Mouse (Mus musculus) MEL (cell line): Measurements from ENCODE around the gene Asic3. TPM values are rescaled to one million over a fixed set of nuclear protein-coding genes. Genes with fewer than 3 reads are reported as not detected.

Source experiments
- DNase-seq: peaks from one replicate; pipeline ENCODE4 v3.0.0; 2011; ENCODE audit warnings: low read depth, low spot score
- H3K27ac ChIP-seq: 2 replicates; pipeline ENCODE4 v1.5.1; 2012; ENCODE audit warnings: low read depth, mild to moderate bottlenecking, control low read depth, low read length, moderate library complexity; ENCODE audit not compliant: control insufficient read depth
- H3K27me3 ChIP-seq, 2 experiments: fragments of 150-350 bp in 1 of 2; sonication (generic) in 1 of 2; 2 replicates each; pipeline ENCODE4 v1.6.1; 2012; ENCODE audit warnings: low read length in 2 of 2, mild to moderate bottlenecking in 2 of 2, improper control_type of control experiment in 1 of 2, moderate library complexity in 1 of 2; ENCODE audit not compliant: insufficient read depth in 2 of 2, control insufficient read depth in 1 of 2
- H3K36me3 ChIP-seq, 2 experiments: 2 replicates each; pipeline ENCODE4 v1.6.1; 2012 to 2014; ENCODE audit warnings: low read length in 2 of 2, improper control_type of control experiment in 1 of 2, inconsistent platforms in 1 of 2, mild to moderate bottlenecking in 1 of 2; ENCODE audit not compliant: insufficient read depth in 2 of 2, control insufficient read depth in 1 of 2
- H3K4me1 ChIP-seq, 2 experiments: fragments of 150-350 bp in 1 of 2; sonication (generic) in 1 of 2; 2 replicates each; pipeline ENCODE4 v1.6.1; 2012; ENCODE audit warnings: low read length in 2 of 2, improper control_type of control experiment in 1 of 2, mild to moderate bottlenecking in 1 of 2; ENCODE audit not compliant: insufficient read depth in 2 of 2, control insufficient read depth in 1 of 2
- H3K4me3 ChIP-seq, 2 experiments: fragments of 150-350 bp in 1 of 2; sonication (generic) in 1 of 2; 2 replicates each; pipeline ENCODE4 v1.5.1; 2012; ENCODE audit warnings: low read depth in 2 of 2, low read length in 2 of 2, mild to moderate bottlenecking in 2 of 2, moderate library complexity in 2 of 2, control low read depth in 1 of 2, improper control_type of control experiment in 1 of 2; ENCODE audit not compliant: control insufficient read depth in 1 of 2, insufficient read depth in 1 of 2
- H3K79me2 ChIP-seq: 2 replicates; pipeline ENCODE4 v1.6.1; 2012; ENCODE audit warnings: mild to moderate bottlenecking, low read length, moderate library complexity; ENCODE audit not compliant: control insufficient read depth, poor library complexity, insufficient read depth
- H3K9ac ChIP-seq: 2 replicates; pipeline ENCODE4 v1.6.1; 2012; ENCODE audit warnings: low read depth, mild to moderate bottlenecking, control low read depth, low read length, moderate library complexity; ENCODE audit not compliant: control insufficient read depth, poor library complexity, severe bottlenecking
- H3K9me3 ChIP-seq: fragments of 150-350 bp; sonication (generic); replicated peaks from 2 replicates; pipeline ENCODE4 v1.6.1; 2012; ENCODE audit warnings: mild to moderate bottlenecking, low read length, improper control_type of control experiment, moderate library complexity; ENCODE audit not compliant: insufficient read depth
- BHLHE40 ChIP-seq: IDR thresholded peaks from 2 replicates; pipeline ENCODE4 v1.6.1; 2012; ENCODE audit warnings: low read depth, mild to moderate bottlenecking, inconsistent platforms, low read length, improper control_type of control experiment, borderline replicate concordance
- CHD2 ChIP-seq: IDR thresholded peaks from 2 replicates; pipeline ENCODE4 v1.6.1; 2011; ENCODE audit warnings: low read length, improper control_type of control experiment
- ELF1 ChIP-seq: IDR thresholded peaks from 2 replicates; pipeline ENCODE4 v1.6.1; 2014; ENCODE audit warnings: low read depth, mild to moderate bottlenecking, inconsistent platforms, low read length, improper control_type of control experiment, moderate library complexity
- EP300 ChIP-seq, 2 experiments: IDR thresholded peaks; 2 replicates each; pipeline ENCODE4 v1.6.1; 2011; ENCODE audit warnings: improper control_type of control experiment in 2 of 2, low read length in 2 of 2, low read depth in 1 of 2, mild to moderate bottlenecking in 1 of 2
- ETS1 ChIP-seq: IDR thresholded peaks from 2 replicates; pipeline ENCODE4 v1.6.1; 2012; ENCODE audit warnings: low read depth, mild to moderate bottlenecking, inconsistent platforms, low read length, improper control_type of control experiment, moderate library complexity
- GATA1 ChIP-seq: IDR thresholded peaks from 2 replicates; pipeline ENCODE4 v1.6.1; 2011; ENCODE audit warnings: low read depth, low read length, improper control_type of control experiment
- HCFC1 ChIP-seq: IDR thresholded peaks from 2 replicates; pipeline ENCODE4 v1.6.1; 2012; ENCODE audit warnings: low read depth, mild to moderate bottlenecking, inconsistent platforms, low read length, improper control_type of control experiment, moderate library complexity
- JUND ChIP-seq: IDR thresholded peaks from 2 replicates; pipeline ENCODE4 v1.6.1; 2011; ENCODE audit warnings: low read depth, mild to moderate bottlenecking, improper control_type of control experiment, low read length
- KAT2A ChIP-seq: conservative IDR thresholded peaks from 2 replicates; pipeline ENCODE4 v1.6.1; 2012; ENCODE audit warnings: low read depth, low read length, improper control_type of control experiment, inconsistent platforms
- MAFK ChIP-seq: IDR thresholded peaks from 2 replicates; pipeline ENCODE4 v1.6.1; 2011; ENCODE audit warnings: low read depth, mild to moderate bottlenecking, low read length, improper control_type of control experiment, borderline replicate concordance
- MAX ChIP-seq: IDR thresholded peaks from 2 replicates; pipeline ENCODE4 v1.6.1; 2011; ENCODE audit warnings: low read length, improper control_type of control experiment
- MYB ChIP-seq: IDR thresholded peaks from 2 replicates; pipeline ENCODE4 v1.6.1; 2011; ENCODE audit warnings: mild to moderate bottlenecking, low read depth, low read length, improper control_type of control experiment
- MYC ChIP-seq: IDR thresholded peaks from 2 replicates; pipeline ENCODE4 v1.6.1; 2011; ENCODE audit warnings: low read depth, mild to moderate bottlenecking, low read length, improper control_type of control experiment, moderate library complexity
- POLR2AphosphoS2 ChIP-seq: IDR thresholded peaks from 2 replicates; pipeline ENCODE4 v1.6.1; 2011; ENCODE audit warnings: low read length, improper control_type of control experiment
- POLR2AphosphoS5 ChIP-seq: IDR thresholded peaks from 2 replicates; pipeline ENCODE4 v1.6.1; 2012; ENCODE audit warnings: low read depth, borderline replicate concordance, mild to moderate bottlenecking, inconsistent platforms, low read length, moderate library complexity, mixed read lengths
- RAD21 ChIP-seq: IDR thresholded peaks from 2 replicates; pipeline ENCODE4 v1.6.1; 2011; ENCODE audit warnings: mild to moderate bottlenecking, low read depth, low read length, improper control_type of control experiment
- TAL1 ChIP-seq: IDR thresholded peaks from 2 replicates; pipeline ENCODE4 v1.6.1; 2012; ENCODE audit warnings: mild to moderate bottlenecking, inconsistent platforms, low read length, moderate library complexity, mixed read lengths
- TCF12 ChIP-seq: IDR thresholded peaks from 2 replicates; pipeline ENCODE4 v1.6.1; 2014; ENCODE audit warnings: low read depth, mild to moderate bottlenecking, inconsistent platforms, low read length, improper control_type of control experiment, moderate library complexity
- UBTF ChIP-seq: IDR thresholded peaks from 2 replicates; pipeline ENCODE4 v1.6.1; 2012; ENCODE audit warnings: low read depth, mild to moderate bottlenecking, inconsistent platforms, low read length, improper control_type of control experiment, moderate library complexity, borderline replicate concordance; ENCODE audit not compliant: insufficient read depth
- USF1 ChIP-seq: IDR thresholded peaks from 2 replicates; pipeline ENCODE4 v1.6.1; 2014; ENCODE audit warnings: low read depth, mild to moderate bottlenecking, inconsistent platforms, low read length, improper control_type of control experiment, moderate library complexity
- USF2 ChIP-seq, 2 experiments: IDR thresholded peaks; 2 replicates each; pipeline ENCODE4 v1.6.1; 2011 to 2012; ENCODE audit warnings: improper control_type of control experiment in 2 of 2, low read length in 2 of 2, borderline replicate concordance in 1 of 2, inconsistent platforms in 1 of 2, low read depth in 1 of 2, mild to moderate bottlenecking in 1 of 2; ENCODE audit not compliant: insufficient read depth in 1 of 2
- ZNF384 ChIP-seq: IDR thresholded peaks from 2 replicates; pipeline ENCODE4 v1.6.1; 2012; ENCODE audit warnings: low read depth, mild to moderate bottlenecking, inconsistent platforms, low read length, improper control_type of control experiment
- polyA plus RNA-seq, 2 experiments: library from polyadenylated mRNA; stranded (reverse) in 1 of 2; unstranded in 1 of 2; fragments of >175 nt in 1 of 2; fragments of >200 nt in 1 of 2; gene quantifications; 2 replicates each; pipeline versions ENCODE4 v1.2.1 to v1.2.4; 2012; ENCODE audit warnings: low replicate concordance in 2 of 2, low read depth in 1 of 2; ENCODE audit not compliant: insufficient read length in 2 of 2, insufficient read depth in 1 of 2, missing spikeins in 1 of 2
- total RNA-seq: library from RNA; depleted of rRNA; stranded (reverse); fragments of 300-350 nt; gene quantifications from 2 replicates; pipeline ENCODE4 v1.2.3, GENCODE M21; 2012

The Asic3 gene
- total and polyA plus RNA-seq, 3 experiments: 0.04 to 0.35 TPM; not detected in 1

GRCm38 (mm10) chr5:24400362-24400761 lies 12.8 kb upstream of the Asic3 start:
- Histone ChIP-seq H3K27me3 (no peaks in the 10 kb centered on the region), H3K27ac (no peak overlapping the region), H3K9me3 (no peaks in the 10 kb centered on the region), H3K79me2 (no peaks in the 10 kb centered on the region), H3K9ac (no peak overlapping the region), H3K4me1 (peaks cover 19 to 20% of the 10 kb centered on the region in 2 experiments), H3K36me3 (peaks cover 2 to 21% of the 10 kb centered on the region in 2 experiments; a peak in 3 of 4 replicates), H3K4me3 (no peak overlapping the region)
- TF ChIP-seq ZNF384 (no peak), EP300 (IDR thresholded peaks at IDR 0.05; ENCODE audit: low read depth in 1 of 2, low read length in 2 of 2) (no peak)
- no peak for DNase-seq

GRCm38 (mm10) chr5:24400911-24401605 lies 12.1 kb upstream of the Asic3 start:
- H3K27me3 ChIP-seq: no peaks in the 10 kb centered on the region
- H3K79me2 ChIP-seq: no peaks in the 10 kb centered on the region
- peaks cover 21 to 24% of the 10 kb centered on the region in 2 experiments for H3K4me1 ChIP-seq
- no peak for TF ChIP-seq JUND
- no peak for TF ChIP-seq ELF1
- no peak for TF ChIP-seq BHLHE40
- no peak for TF ChIP-seq MAX
- no peak for TF ChIP-seq KAT2A
- TF ChIP-seq CHD2: no peak
- TF ChIP-seq MYC: no peak
- TF ChIP-seq MAFK: no peak
- TF ChIP-seq MYB: no peak
- TF ChIP-seq POLR2AphosphoS5: no peak
- TF ChIP-seq RAD21: no peak
- no peak for TF ChIP-seq ETS1
- no peak for TF ChIP-seq TAL1
- no peak for TF ChIP-seq TCF12
- no peak for TF ChIP-seq USF2 (IDR thresholded peaks at IDR 0.05; ENCODE audit: borderline replicate concordance in 1 of 2, insufficient read depth in 1 of 2, low read depth in 1 of 2, low read length in 2 of 2)
- TF ChIP-seq HCFC1: no peak
- TF ChIP-seq POLR2AphosphoS2: no peak
- TF ChIP-seq UBTF: no peak
- TF ChIP-seq USF1: no peak
- no peak for TF ChIP-seq GATA1
- DNase-seq: no peak
- H3K4me3 ChIP-seq: no peak overlapping the region
- H3K9me3 ChIP-seq: no peaks in the 10 kb centered on the region
- no peak overlapping the region for H3K9ac ChIP-seq
- H3K36me3 ChIP-seq: peaks cover 2 to 24% of the 10 kb centered on the region in 2 experiments; a peak in 3 of 4 replicates
- no peak overlapping the region for H3K27ac ChIP-seq
